Mouse (Mus musculus): Measurements from ENCODE around the gene Cd300lb.

DNA sequence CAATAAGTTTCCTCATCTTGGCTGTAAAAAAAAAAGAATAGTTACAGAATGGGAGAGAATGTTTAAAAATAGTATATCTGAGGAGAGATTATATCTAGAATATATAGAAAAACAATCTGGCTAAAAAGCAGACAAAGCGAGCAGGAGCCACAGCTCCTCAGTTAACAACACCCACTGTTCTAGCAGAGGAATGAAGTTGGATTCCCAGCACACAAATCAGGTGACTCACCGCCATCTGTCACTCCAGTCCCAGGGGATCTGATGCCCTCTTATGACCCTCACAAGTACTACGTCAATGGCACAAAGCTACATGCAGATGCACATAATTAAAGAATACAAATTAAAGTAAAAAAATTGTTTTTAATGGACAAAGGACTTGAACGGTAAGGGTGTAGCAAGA is 11.7 kb downstream of the Cd300lb start:
- no peak for TF ChIP-seq CTCF (IDR thresholded peaks at IDR 0.05)
- TF ChIP-seq EP300 (IDR thresholded peaks at IDR 0.05): no peak
